Mouse (Mus musculus): Measurements from ENCODE around the gene Jmjd8. TPM values are rescaled to one million over a fixed set of nuclear protein-coding genes. Genes with fewer than 3 reads are reported as not detected.
A peak's percentile ranks its signal among the peaks of the same experiment; 100 is the strongest.
"Not testable (repeated sequence)": the region's sequence is repeated elsewhere in the genome, so short reads cannot be mapped to it uniquely, and the experiment has no call there.

The Jmjd8 gene
- polyA plus RNA-seq, 1 experiment: 16.4 TPM

- Histone ChIP-seq H3K4me1 (ENCODE audit: control insufficient read depth, insufficient read depth, low read length) (peaks cover 21% of the 10 kb centered on the region), H3K36me3 (ENCODE audit: control insufficient read depth, insufficient read depth, low read length) (no peaks in the 10 kb centered on the region), H3K27me3 (ENCODE audit: control insufficient read depth, insufficient read depth, low read length) (no peaks in the 10 kb centered on the region)
Measured at GRCm38 (mm10) chr17:25869954-25870353, 41.3 kb downstream of the Jmjd8 start.

GRCm38 (mm10) chr17:25871566-25871965 lies 42.9 kb downstream of the Jmjd8 start:
- not testable (repeated sequence) for H3K36me3 ChIP-seq (ENCODE audit: control insufficient read depth, insufficient read depth, low read length); H3K27me3 ChIP-seq (ENCODE audit: control insufficient read depth, insufficient read depth, low read length); H3K27ac ChIP-seq (ENCODE audit: control insufficient read depth, insufficient read depth, low read depth, low read length); H3K4me3 ChIP-seq (ENCODE audit: control insufficient read depth, low read depth, low read length)
- H3K4me1 ChIP-seq (ENCODE audit: control insufficient read depth, insufficient read depth, low read length): peaks cover 27% of the 10 kb centered on the region

More at GRCm38 (mm10) chr17:25869954-25870353, 41.3 kb downstream of the Jmjd8 start:
- Histone ChIP-seq H3K27ac (ENCODE audit: control insufficient read depth, insufficient read depth, low read depth, low read length) (no peak overlapping the region), H3K4me3 (ENCODE audit: control insufficient read depth, low read depth, low read length) (no peak overlapping the region)
- no peak for TF ChIP-seq POLR2A (IDR thresholded peaks at IDR 0.05; ENCODE audit: control insufficient read depth, low read depth, low read length)
- TF ChIP-seq CTCF (IDR thresholded peaks at IDR 0.05; ENCODE audit: control insufficient read depth, insufficient read depth, insufficient replicate concordance, low read depth, low read length): no peak

GRCm38 (mm10) chr17:25872676-25873075 lies 44.0 kb downstream of the Jmjd8 start:
- H3K27ac ChIP-seq (ENCODE audit: control insufficient read depth, insufficient read depth, low read depth, low read length): no peak overlapping the region; the same call in 1 of the 2 replicates
- no peak overlapping the region for H3K4me3 ChIP-seq (ENCODE audit: control insufficient read depth, low read depth, low read length)
- no peaks in the 10 kb centered on the region for H3K36me3 ChIP-seq (ENCODE audit: control insufficient read depth, insufficient read depth, low read length)
- H3K4me1 ChIP-seq (ENCODE audit: control insufficient read depth, insufficient read depth, low read length): peaks cover 27% of the 10 kb centered on the region
- no peak for TF ChIP-seq POLR2A (IDR thresholded peaks at IDR 0.05; ENCODE audit: control insufficient read depth, low read depth, low read length)
- TF ChIP-seq CTCF (IDR thresholded peaks at IDR 0.05; ENCODE audit: control insufficient read depth, insufficient read depth, insufficient replicate concordance, low read depth, low read length): no peak
- H3K27me3 ChIP-seq (ENCODE audit: control insufficient read depth, insufficient read depth, low read length): no peaks in the 10 kb centered on the region

DNA sequence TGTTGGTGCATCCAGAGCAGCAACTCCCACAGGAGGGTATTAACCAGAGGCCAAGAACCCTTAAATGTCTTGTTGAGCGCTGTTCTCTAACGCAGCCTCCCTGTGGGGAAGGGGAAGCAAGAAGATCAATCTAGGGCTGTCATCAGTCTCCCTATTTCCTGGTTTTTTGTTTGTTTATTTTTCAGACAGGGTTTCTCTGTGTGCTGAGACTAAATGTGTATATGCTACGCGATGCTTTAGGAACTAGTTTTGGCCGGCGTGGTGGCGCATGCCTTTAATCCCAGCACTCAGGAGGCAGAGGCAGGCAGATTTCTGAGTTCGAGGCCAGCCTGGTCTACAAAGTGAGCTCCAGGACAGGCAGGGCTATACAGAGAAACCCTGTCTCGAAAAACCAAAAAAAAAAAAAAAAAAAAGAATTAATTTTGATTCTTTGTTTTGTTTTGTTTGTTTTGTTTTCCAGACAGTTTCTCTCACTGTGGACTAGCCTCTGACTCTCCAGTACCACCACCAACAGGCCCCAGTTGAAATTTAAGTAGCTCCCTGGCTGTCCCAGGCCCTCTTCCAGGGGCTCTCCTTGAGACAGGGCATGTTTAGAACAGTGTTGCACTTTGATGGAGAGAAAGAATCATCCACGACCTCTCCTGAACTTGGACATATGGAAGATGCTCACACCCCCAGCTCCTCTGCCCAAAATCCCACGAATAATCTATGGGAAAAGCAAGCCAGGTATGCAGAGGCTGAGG lies 44.9 kb downstream of the Jmjd8 start:
- Histone ChIP-seq H3K27me3 (ENCODE audit: control insufficient read depth, insufficient read depth, low read length) (no peaks in the 10 kb centered on the region), H3K4me3 (ENCODE audit: control insufficient read depth, low read depth, low read length) (peak overlapping the region; percentile 95), H3K36me3 (ENCODE audit: control insufficient read depth, insufficient read depth, low read length) (no peaks in the 10 kb centered on the region), H3K4me1 (ENCODE audit: control insufficient read depth, insufficient read depth, low read length) (peaks cover 23% of the 10 kb centered on the region), H3K27ac (ENCODE audit: control insufficient read depth, insufficient read depth, low read depth, low read length) (no peak overlapping the region)
- TF ChIP-seq POLR2A (IDR thresholded peaks at IDR 0.05; ENCODE audit: control insufficient read depth, low read depth, low read length): no peak
- no peak for TF ChIP-seq CTCF (IDR thresholded peaks at IDR 0.05; ENCODE audit: control insufficient read depth, insufficient read depth, insufficient replicate concordance, low read depth, low read length)

DNA sequence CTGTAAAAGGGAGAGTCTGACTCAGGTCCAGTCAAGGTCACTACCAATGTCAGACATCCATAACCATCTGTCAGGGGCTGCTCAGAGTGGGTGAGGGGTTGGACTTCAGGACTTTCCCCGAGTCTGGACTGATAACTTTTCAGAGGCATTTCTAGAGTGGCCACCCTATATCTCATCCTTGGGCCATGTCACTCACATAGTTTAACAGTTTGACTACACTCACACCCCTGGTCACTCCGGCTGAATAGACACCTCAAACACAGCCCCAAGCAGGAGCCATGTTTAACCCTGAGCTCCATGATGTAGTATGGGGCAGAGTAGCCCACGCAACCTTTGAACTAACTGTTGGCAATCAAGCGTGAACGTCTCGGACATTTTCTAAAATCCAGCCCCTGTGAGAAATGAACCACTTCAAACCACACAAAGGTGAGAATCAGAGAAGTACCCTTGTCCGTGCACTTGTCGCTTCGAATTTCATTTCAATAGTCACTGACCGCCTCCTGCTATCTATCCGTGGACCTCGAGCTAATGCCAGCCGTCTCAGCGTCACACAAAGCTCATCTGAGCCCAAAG lies 45.6 kb downstream of the Jmjd8 start:
- peak overlapping the region; percentile 95 for H3K4me3 ChIP-seq (ENCODE audit: control insufficient read depth, low read depth, low read length)
- peaks cover 23% of the 10 kb centered on the region for H3K4me1 ChIP-seq (ENCODE audit: control insufficient read depth, insufficient read depth, low read length)
- H3K27me3 ChIP-seq (ENCODE audit: control insufficient read depth, insufficient read depth, low read length): no peaks in the 10 kb centered on the region
- peak overlapping the region; percentile 3; the same call in 1 of the 2 replicates for H3K27ac ChIP-seq (ENCODE audit: control insufficient read depth, insufficient read depth, low read depth, low read length)
- TF ChIP-seq CTCF (IDR thresholded peaks at IDR 0.05; ENCODE audit: control insufficient read depth, insufficient read depth, insufficient replicate concordance, low read depth, low read length) (no peak), POLR2A (IDR thresholded peaks at IDR 0.05; ENCODE audit: control insufficient read depth, low read depth, low read length) (no peak)
- H3K36me3 ChIP-seq (ENCODE audit: control insufficient read depth, insufficient read depth, low read length): no peaks in the 10 kb centered on the region

GRCm38 (mm10) chr17:25874721-25875170 lies 46.1 kb downstream of the Jmjd8 start, which contains the start of gene Mettl26:
Mettl26 (plus strand) TSS chr17:25875074.
- TF ChIP-seq POLR2A (IDR thresholded peaks at IDR 0.05; ENCODE audit: control insufficient read depth, low read depth, low read length) (no peak), CTCF (IDR thresholded peaks at IDR 0.05; ENCODE audit: control insufficient read depth, insufficient read depth, insufficient replicate concordance, low read depth, low read length) (no peak)
- Histone ChIP-seq H3K27ac (ENCODE audit: control insufficient read depth, insufficient read depth, low read depth, low read length) (peak within 1 kb of the TSS; percentile 69), H3K4me3 (ENCODE audit: control insufficient read depth, low read depth, low read length) (peak within 1 kb of the TSS; percentile 95), H3K27me3 (ENCODE audit: control insufficient read depth, insufficient read depth, low read length) (no peaks in the 10 kb centered on the region), H3K36me3 (ENCODE audit: control insufficient read depth, insufficient read depth, low read length) (no peaks in the 10 kb centered on the region), H3K4me1 (ENCODE audit: control insufficient read depth, insufficient read depth, low read length) (peaks cover 23% of the 10 kb centered on the region)

GRCm38 (mm10) chr17:25875171-25876136 lies 46.8 kb downstream of the Jmjd8 start:
- H3K36me3 ChIP-seq (ENCODE audit: control insufficient read depth, insufficient read depth, low read length): no peaks in the 10 kb centered on the region
- H3K27me3 ChIP-seq (ENCODE audit: control insufficient read depth, insufficient read depth, low read length): no peaks in the 10 kb centered on the region
- TF ChIP-seq POLR2A (IDR thresholded peaks at IDR 0.05; ENCODE audit: control insufficient read depth, low read depth, low read length) (peak; percentile 71; the same call in 1 of the 2 replicates), CTCF (IDR thresholded peaks at IDR 0.05; ENCODE audit: control insufficient read depth, insufficient read depth, insufficient replicate concordance, low read depth, low read length) (peak; percentile 23; the same call in 1 of the 2 replicates)
- peak overlapping the region; percentile 95 for H3K4me3 ChIP-seq (ENCODE audit: control insufficient read depth, low read depth, low read length)
- H3K27ac ChIP-seq (ENCODE audit: control insufficient read depth, insufficient read depth, low read depth, low read length): peak overlapping the region; percentile 69
- H3K4me1 ChIP-seq (ENCODE audit: control insufficient read depth, insufficient read depth, low read length): peaks cover 23% of the 10 kb centered on the region

Measured in testis, adult 2 months (tissue).